Mouse (Mus musculus) forebrain, embryonic 14.5 days (tissue): ENCODE results near the gene Gpr83. TPM values are rescaled to one million over a fixed set of nuclear protein-coding genes. Genes with fewer than 3 reads are reported as not detected.

Experiments
- ATAC-seq: fragments of 200-750 bp; cut with Nextera tagmentation; 2 replicates; pipeline ENCODE4 v1.8.0; 2017; ENCODE audit warnings: mild to moderate bottlenecking, moderate library complexity
- DNase-seq: peaks from one replicate; pipeline ENCODE4 v3.0.0-alpha.2; 2015; ENCODE audit warnings: low spot score
- H3K27ac ChIP-seq: fragments of 300-500 bp; sonication (generic); 2 replicates; pipeline ENCODE4 v1.5.1; 2014; ENCODE audit warnings: low read depth, mild to moderate bottlenecking, control low read depth, low read length, moderate library complexity
- H3K27me3 ChIP-seq: fragments of 300-500 bp; sonication (generic); replicated peaks from 2 replicates; pipeline ENCODE4 v1.6.1; 2014; ENCODE audit warnings: low read length, control low read depth, mixed read lengths; ENCODE audit not compliant: control insufficient read depth, insufficient read depth
- H3K36me3 ChIP-seq: fragments of 300-500 bp; sonication (generic); 2 replicates; pipeline ENCODE4 v1.6.1; 2014; ENCODE audit warnings: low read length, control low read depth; ENCODE audit not compliant: control insufficient read depth, insufficient read depth
- H3K4me1 ChIP-seq: fragments of 300-500 bp; sonication (generic); 2 replicates; pipeline ENCODE4 v1.6.1; 2014; ENCODE audit warnings: antibody characterized with exemption, low read length, control low read depth; ENCODE audit not compliant: control insufficient read depth, insufficient read depth
- H3K4me2 ChIP-seq: fragments of 300-500 bp; sonication (generic); 2 replicates; pipeline ENCODE4 v1.6.1; 2014; ENCODE audit warnings: mild to moderate bottlenecking, control low read depth, low read length
- H3K4me3 ChIP-seq: fragments of 300-500 bp; sonication (generic); 2 replicates; pipeline ENCODE4 v1.5.1; 2014; ENCODE audit warnings: low read depth, low read length, control low read depth
- H3K9ac ChIP-seq: fragments of 300-500 bp; sonication (generic); 2 replicates; pipeline ENCODE4 v1.6.1; 2014; ENCODE audit warnings: mild to moderate bottlenecking, low read length, control low read depth, moderate library complexity
- H3K9me3 ChIP-seq: fragments of 300-500 bp; sonication (generic); replicated peaks from 2 replicates; pipeline ENCODE4 v1.6.1; 2016; ENCODE audit warnings: low read length, control low read depth, mixed read lengths; ENCODE audit not compliant: control insufficient read depth
- WGBS: fragments of 180-500 bp; shearing (Covaris S2); extraction: QIAGEN DNeasy Blood & Tissue Kit; methylation state at CpG from one replicate; pipeline ENCODE4 v1.1.7; 2014; 5-methylcytosine and 5-hydroxymethylcytosine counted together
- polyA plus RNA-seq: library from polyadenylated mRNA; unstranded; fragments of >200 nt; fragmentation: Nextera tagmentation; extraction: Ambion mirVana; gene quantifications from 2 replicates; pipeline ENCODE4 v1.2.1, GENCODE M21; 2014

Gpr83 gene
- polyA plus RNA-seq, 1 experiment from 2014 or later = 0.72 TPM

- peak; percentile 46; the same call in 1 of the 2 replicates for ATAC-seq
- 52% methylated on average over 9 of the region's 9 CpGs for WGBS
Observed at GRCm38 (mm10) chr9:14904741-14905475, 44.9 kb downstream of the Gpr83 start.

DNA sequence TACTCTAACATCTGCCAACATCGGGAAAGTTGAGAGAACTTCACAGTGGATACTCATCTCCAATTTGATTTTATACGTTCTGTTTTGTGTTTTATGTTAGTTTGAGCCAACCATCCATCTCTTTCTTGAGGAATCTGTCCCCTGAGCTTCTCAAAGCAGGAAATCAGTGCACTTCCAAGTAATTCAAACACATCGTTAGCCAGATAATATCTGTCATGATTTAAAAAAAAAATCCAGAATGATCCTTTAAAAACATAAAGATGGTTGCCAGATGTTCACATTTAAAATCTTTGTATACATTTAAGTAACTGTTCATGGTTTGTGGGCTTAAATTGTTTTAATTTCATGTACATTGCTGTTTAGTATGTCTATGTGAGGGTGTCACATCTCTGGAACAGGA, 45.9 kb downstream of the Gpr83 start:
- Histone ChIP-seq H3K4me1 (no peaks in the 10 kb centered on the region), H3K9me3 (no peaks in the 10 kb centered on the region), H3K36me3 (no peaks in the 10 kb centered on the region), H3K27me3 (no peaks in the 10 kb centered on the region), H3K4me2 (no peak overlapping the region), H3K4me3 (no peak overlapping the region), H3K27ac (no peak overlapping the region), H3K9ac (no peak overlapping the region)
- DNase-seq = no peak
- ATAC-seq = no peak
- WGBS = 74% methylated on average over 3 of the region's 3 CpGs

More at GRCm38 (mm10) chr9:14904741-14905475, 44.9 kb downstream of the Gpr83 start:
- no peaks in the 10 kb centered on the region for H3K9me3 ChIP-seq
- H3K27ac ChIP-seq = no peak overlapping the region
- no peaks in the 10 kb centered on the region for H3K36me3 ChIP-seq
- H3K4me3 ChIP-seq = no peak overlapping the region
- no peaks in the 10 kb centered on the region for H3K27me3 ChIP-seq
- DNase-seq = no peak
- H3K9ac ChIP-seq = no peak overlapping the region
- H3K4me1 ChIP-seq = no peaks in the 10 kb centered on the region
- H3K4me2 ChIP-seq = no peak overlapping the region

- no peak overlapping the region for H3K4me2 ChIP-seq
- no peak overlapping the region for H3K27ac ChIP-seq
- no peaks in the 10 kb centered on the region for H3K9me3 ChIP-seq
- 76% methylated on average over 7 of the region's 7 CpGs for WGBS
- H3K9ac ChIP-seq = no peak overlapping the region
- no peak for DNase-seq
- H3K4me3 ChIP-seq = no peak overlapping the region
- no peak for ATAC-seq
- no peaks in the 10 kb centered on the region for H3K36me3 ChIP-seq
- H3K4me1 ChIP-seq = no peaks in the 10 kb centered on the region
- H3K27me3 ChIP-seq = no peaks in the 10 kb centered on the region
Observed at GRCm38 (mm10) chr9:14907816-14908415, 47.9 kb downstream of the Gpr83 start.

- Histone ChIP-seq H3K36me3 (no peaks in the 10 kb centered on the region), H3K4me1 (no peaks in the 10 kb centered on the region), H3K4me2 (no peak overlapping the region), H3K9ac (no peak overlapping the region), H3K9me3 (no peaks in the 10 kb centered on the region), H3K4me3 (no peak overlapping the region), H3K27me3 (no peaks in the 10 kb centered on the region), H3K27ac (no peak overlapping the region)
- ATAC-seq = no peak
- WGBS = 27% methylated on average over 5 of the region's 5 CpGs
- peak; percentile 23 for DNase-seq
Observed at GRCm38 (mm10) chr9:14909981-14910380, 50.0 kb downstream of the Gpr83 start.

DNA sequence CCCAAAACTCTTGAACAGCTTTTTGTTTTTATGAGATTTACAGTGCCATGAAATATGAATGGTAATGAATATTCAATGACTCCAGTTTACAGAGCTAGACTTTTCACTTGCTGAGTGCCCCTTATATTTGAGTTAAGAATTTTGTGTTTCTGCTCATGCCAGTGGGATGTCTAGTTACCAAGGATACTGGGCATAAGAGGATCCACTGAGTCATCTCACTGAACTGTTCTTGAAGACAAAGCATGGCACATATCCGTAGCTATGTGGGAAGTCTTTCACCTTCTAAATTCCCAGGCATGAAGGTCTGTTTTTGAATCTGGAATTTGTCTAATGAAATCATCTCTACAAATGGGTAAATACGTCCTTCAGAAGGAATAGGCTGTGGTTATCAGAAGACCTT, 52.0 kb downstream of the Gpr83 start:
- no peaks in the 10 kb centered on the region for H3K27me3 ChIP-seq
- no peak overlapping the region for H3K9ac ChIP-seq
- no peak overlapping the region for H3K4me3 ChIP-seq
- H3K9me3 ChIP-seq = no peaks in the 10 kb centered on the region
- ATAC-seq = no peak
- no peak for DNase-seq
- 80% methylated on average over 2 of the region's 2 CpGs for WGBS
- no peaks in the 10 kb centered on the region for H3K36me3 ChIP-seq
- H3K4me1 ChIP-seq = no peaks in the 10 kb centered on the region
- H3K27ac ChIP-seq = no peak overlapping the region
- H3K4me2 ChIP-seq = no peak overlapping the region

- no peak overlapping the region for H3K4me2 ChIP-seq
- no peak overlapping the region for H3K9ac ChIP-seq
- no peaks in the 10 kb centered on the region for H3K9me3 ChIP-seq
- WGBS = 89% methylated on average over 2 of the region's 2 CpGs
- no peak overlapping the region for H3K27ac ChIP-seq
- no peaks in the 10 kb centered on the region for H3K4me1 ChIP-seq
- H3K4me3 ChIP-seq = no peak overlapping the region
- no peaks in the 10 kb centered on the region for H3K36me3 ChIP-seq
- no peaks in the 10 kb centered on the region for H3K27me3 ChIP-seq
- ATAC-seq (no peak), DNase-seq (no peak)
Observed at GRCm38 (mm10) chr9:14917661-14918060, 57.7 kb downstream of the Gpr83 start.

GRCm38 (mm10) chr9:14918825-14919668, 59.0 kb downstream of the Gpr83 start:
- H3K36me3 ChIP-seq = no peaks in the 10 kb centered on the region
- H3K4me3 ChIP-seq = no peak overlapping the region
- H3K27ac ChIP-seq = no peak overlapping the region
- H3K4me1 ChIP-seq = no peaks in the 10 kb centered on the region
- no peaks in the 10 kb centered on the region for H3K27me3 ChIP-seq
- no peaks in the 10 kb centered on the region for H3K9me3 ChIP-seq
- H3K4me2 ChIP-seq = no peak overlapping the region
- no peak for DNase-seq
- ATAC-seq = no peak
- no peak overlapping the region for H3K9ac ChIP-seq
- WGBS = 85% methylated on average over 5 of the region's 5 CpGs
